8 mouse cellular contexts compared by ENCODE assay signal in genomic region chr16:90624039-90624625, GRCm38 (mm10).
DNase-seq lines count a peak whose midpoint lies in the region; ATAC-seq and TF ChIP-seq lines count a peak whose summit lies in the region.

No protein-coding gene starts in this region.

- H3K27me3 ChIP-seq in forebrain, embryonic 15.5 days = no peaks in the 10 kb centered on the region
- no peaks in the 10 kb centered on the region for H3K27me3 ChIP-seq in stomach, postnatal 0 days (ENCODE audit: control insufficient read depth, insufficient read depth, low read length)

- ATAC-seq in forebrain, embryonic 15.5 days (replicated peaks) = peak; percentile 67
- ATAC-seq in stomach, postnatal 0 days (ENCODE audit: low FRiP score, low TSS enrichment) = peak; percentile 87

- H3K4me1 ChIP-seq in forebrain, embryonic 15.5 days = peaks cover 34% of the 10 kb centered on the region
- H3K4me1 ChIP-seq in stomach, postnatal 0 days (replicated peaks; ENCODE audit: control insufficient read depth, insufficient read depth) = peaks cover 2% of the 10 kb centered on the region

- H3K9me3 ChIP-seq in forebrain, embryonic 15.5 days = 0 out of 2 replicates have a peak, but pooled peaks cover 6% of the 10 kb centered on the region
- no peaks in the 10 kb centered on the region for H3K9me3 ChIP-seq in stomach, postnatal 0 days (ENCODE audit: control insufficient read depth, low read length)

- no peak for TF ChIP-seq EP300 in stomach, postnatal 0 days (optimal IDR thresholded peaks at IDR 0.05)

- no peak overlapping the region for H3K9ac ChIP-seq in forebrain, embryonic 15.5 days (replicated peaks)
- H3K9ac ChIP-seq in stomach, postnatal 0 days (ENCODE audit: low read length) = no peak overlapping the region

- H3K4me3 ChIP-seq in forebrain, embryonic 15.5 days = peak overlapping the region; percentile 2; the same call in 1 of the 2 replicates
- peak overlapping the region; percentile 17; the same call in 1 of the 2 replicates for H3K4me3 ChIP-seq in stomach, postnatal 0 days (ENCODE audit: low read depth, low read length)

- peak overlapping the region; percentile 65 for H3K27ac ChIP-seq in forebrain, embryonic 15.5 days (replicated peaks)
- peak overlapping the region; percentile 83 for H3K27ac ChIP-seq in stomach, postnatal 0 days (replicated peaks)

- TF ChIP-seq CTCF in stomach, postnatal 0 days (IDR thresholded peaks at IDR 0.05; ENCODE audit: low read depth) = no peak

- intact Hi-C loops in heart, postnatal 10 days (cut with DNase I) = no loop called here

- H3K4me2 ChIP-seq in forebrain, embryonic 15.5 days (replicated peaks) = peak overlapping the region; percentile 9
- H3K4me2 ChIP-seq in stomach, postnatal 0 days (replicated peaks; ENCODE audit: low read depth) = peak overlapping the region; percentile 43

- WGBS in forebrain, embryonic 15.5 days = 25% methylated on average over 17 of the region's 17 CpGs
- WGBS in large intestine, adult 2 months = 48% methylated on average over 17 of the region's 17 CpGs
- WGBS in stomach, postnatal 0 days = 17% methylated on average over 17 of the region's 17 CpGs

- H3K36me3 ChIP-seq in forebrain, embryonic 15.5 days = no peaks in the 10 kb centered on the region
- no peaks in the 10 kb centered on the region for H3K36me3 ChIP-seq in stomach, postnatal 0 days (ENCODE audit: control insufficient read depth, insufficient read depth, low read length)

- DNase-seq in spleen, postnatal 36 days (ENCODE audit: low spot score in 2 of 2) = peak; percentile 12 to 16
- DNase-seq in spleen, adult 12 weeks (ENCODE audit: low spot score) = no peak
- DNase-seq in heart, postnatal 10 days = peak; percentile 87 to 88
- peak; percentile 36 for DNase-seq in large intestine, adult 2 months (ENCODE audit: low read depth, low spot score)
- DNase-seq in lung, postnatal 14 days = peak; percentile 85
- peak; percentile 87 for DNase-seq in stomach, postnatal 0 days (ENCODE audit: low spot score)
- no peak for DNase-seq in thymus, postnatal 25 days

Comparison
In these comparisons a context has a peak if more than half of its experiments do, and no peak if none do; other contexts are left out.
1. DNase-seq: peak in spleen, postnatal 36 days (2 of 2), heart, postnatal 10 days (2 of 2), large intestine, adult 2 months (single experiment), lung, postnatal 14 days (single experiment) and stomach, postnatal 0 days (single experiment); none in spleen, adult 12 weeks (single experiment) and thymus, postnatal 25 days (single experiment).